Mouse (Mus musculus) ES-E14 (cell line): ENCODE measurements around the gene Ell. TPM values are rescaled to one million over a fixed set of nuclear protein-coding genes. Genes with fewer than 3 reads are reported as not detected.

Experiments used
- DNase-seq: peaks from one replicate; pipeline ENCODE4 v3.0.0-alpha.2; 2013; ENCODE audit warnings: low read depth, low spot score
- H3K27ac ChIP-seq: 2 replicates; pipeline ENCODE4 v1.5.1; 2012; ENCODE audit warnings: low read depth, mild to moderate bottlenecking, low read length, moderate library complexity, mixed read lengths; ENCODE audit not compliant: poor library complexity, insufficient read depth, severe bottlenecking
- H3K36me3 ChIP-seq: 2 replicates; pipeline ENCODE4 v1.6.1; 2012; ENCODE audit warnings: mild to moderate bottlenecking, low read length, moderate library complexity, mixed read lengths; ENCODE audit not compliant: control insufficient read depth, poor library complexity, insufficient read depth, severe bottlenecking
- H3K4me1 ChIP-seq, 2 experiments: fragments of 150-350 bp in 1 of 2; sonication (generic) in 1 of 2; 2 replicates each; pipeline ENCODE4 v1.6.1; 2012; ENCODE audit warnings: low read length in 2 of 2, mild to moderate bottlenecking in 1 of 2, mixed read lengths in 1 of 2; ENCODE audit not compliant: control insufficient read depth in 2 of 2, insufficient read depth in 2 of 2, poor library complexity in 1 of 2
- H3K4me3 ChIP-seq, 2 experiments: fragments of 150-350 bp in 1 of 2; sonication (generic) in 1 of 2; 2 replicates each; pipeline ENCODE4 v1.5.1; 2012; ENCODE audit warnings: low read length in 2 of 2, low read depth in 1 of 2, mild to moderate bottlenecking in 1 of 2, mixed read lengths in 1 of 2; ENCODE audit not compliant: insufficient read depth in 1 of 2, poor library complexity in 1 of 2, severe bottlenecking in 1 of 2
- H3K9ac ChIP-seq: 2 replicates; pipeline ENCODE4 v1.6.1; 2012; ENCODE audit warnings: low read depth, mild to moderate bottlenecking, low read length, mixed read lengths; ENCODE audit not compliant: poor library complexity, insufficient read depth, severe bottlenecking
- H3K9me3 ChIP-seq: fragments of 150-350 bp; sonication (generic); 2 replicates; pipeline ENCODE4 v1.6.1; 2012; ENCODE audit warnings: low read depth, mild to moderate bottlenecking, low read length; ENCODE audit not compliant: control insufficient read depth, insufficient read depth
- CHD2 ChIP-seq: IDR thresholded peaks from 2 replicates; pipeline ENCODE4 v1.6.1; 2014; ENCODE audit warnings: mild to moderate bottlenecking, low read depth, low read length, inconsistent platforms
- HCFC1 ChIP-seq: IDR thresholded peaks from 2 replicates; pipeline ENCODE4 v1.6.1; 2012; ENCODE audit warnings: low read length, inconsistent platforms, borderline replicate concordance; ENCODE audit not compliant: insufficient read depth
- MAFK ChIP-seq: IDR thresholded peaks from 2 replicates; pipeline ENCODE4 v1.6.1; 2014; ENCODE audit warnings: mild to moderate bottlenecking, low read depth, low read length, inconsistent platforms; ENCODE audit not compliant: insufficient read depth
- ZC3H11A ChIP-seq: IDR thresholded peaks from 2 replicates; pipeline ENCODE4 v1.6.1; 2012; ENCODE audit warnings: low read depth, mild to moderate bottlenecking, inconsistent platforms, low read length, borderline replicate concordance
- ZNF384 ChIP-seq: IDR thresholded peaks from 2 replicates; pipeline ENCODE4 v1.6.1; 2012; ENCODE audit warnings: low read depth, low read length, inconsistent platforms
- in situ Hi-C, 2 experiments: fragments of 600-800 bp; cut with MboI; formaldehyde crosslinking; loops; one replicate each; pipeline ENCODE4 v1.15.1; 2025; ENCODE audit warnings: low sequenced_read_pairs in 2 of 2, inconsistent platforms in 1 of 2; ENCODE audit not compliant: unreplicated experiment in 2 of 2
- total RNA-seq: library from RNA; depleted of rRNA; stranded (reverse); fragments of 300-350 nt; gene quantifications from 2 replicates; pipeline ENCODE4 v1.2.3, GENCODE M21; 2012

Gene Ell
- total RNA-seq, 1 experiment: 15.8 TPM

- Histone ChIP-seq H3K4me1 (0 out of 4 replicates have a peak, but pooled peaks cover 0 to 2% of the 10 kb centered on the region in 2 experiments), H3K27ac (no peak overlapping the region), H3K9ac (0 out of 2 replicates have a peak overlapping the region, but pooled peaks have one; percentile 91), H3K9me3 (no peaks in the 10 kb centered on the region), H3K36me3 (no peaks in the 10 kb centered on the region; the same call in 1 of the 2 replicates), H3K4me3 (no peak overlapping the region)
- DNase-seq: no peak
- TF ChIP-seq MAFK: no peak
- no peak for TF ChIP-seq CHD2
- TF ChIP-seq HCFC1: no peak
- no peak for TF ChIP-seq ZNF384
- no peak for TF ChIP-seq ZC3H11A
- in situ Hi-C loops: no loop called here
These were observed 1.8 kb downstream of the Ell start for GRCm38 (mm10) chr8:70541081-70541480.

DNA sequence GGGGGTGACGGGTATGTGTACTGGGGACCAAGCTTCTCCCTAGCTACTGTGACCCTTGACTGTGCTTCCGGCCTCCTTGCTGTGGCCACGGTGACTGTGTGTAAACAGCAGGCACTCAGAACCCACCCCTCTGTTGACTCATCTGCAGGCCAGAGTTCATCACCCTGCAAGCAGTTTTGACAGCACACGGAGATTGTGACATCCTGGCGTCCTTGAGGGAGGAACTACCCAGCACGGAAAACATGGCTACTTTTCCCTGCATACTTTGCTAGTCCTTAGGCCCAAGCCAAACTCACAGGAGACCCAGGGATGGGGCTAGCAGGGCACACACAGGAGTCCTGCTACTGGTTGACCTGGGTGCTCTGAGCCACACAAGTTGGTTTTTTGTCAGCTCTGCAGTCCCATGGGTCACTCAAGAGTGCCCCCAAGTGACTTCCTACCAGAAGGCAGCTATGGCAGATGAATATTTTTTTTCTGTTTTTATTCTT is 5.0 kb downstream of the Ell start:
- H3K9ac ChIP-seq: no peak overlapping the region
- H3K9me3 ChIP-seq: no peaks in the 10 kb centered on the region
- TF ChIP-seq ZNF384 (0 out of 2 replicates have a peak, but pooled peaks have one; percentile 19), ZC3H11A (no peak)
- in situ Hi-C loops: no loop called here
- no peak overlapping the region for H3K4me3 ChIP-seq
- H3K36me3 ChIP-seq: no peaks in the 10 kb centered on the region; the same call in 1 of the 2 replicates
- peaks cover 0 to 2% of the 10 kb centered on the region in 2 experiments; a peak in 1 of 4 replicates for H3K4me1 ChIP-seq
- H3K27ac ChIP-seq: no peak overlapping the region
- DNase-seq: no peak

GRCm38 (mm10) chr8:70546412-70546811 is 7.2 kb downstream of the Ell start:
- TF ChIP-seq HCFC1 (no peak), ZNF384 (no peak), MAFK (no peak), ZC3H11A (no peak), CHD2 (no peak)
- in situ Hi-C loops: no loop called here

GRCm38 (mm10) chr8:70547762-70548161 is 8.5 kb downstream of the Ell start:
- TF ChIP-seq ZNF384: no peak
- TF ChIP-seq ZC3H11A: no peak
- no peak for TF ChIP-seq MAFK
- no peak for TF ChIP-seq HCFC1
- no peak for TF ChIP-seq CHD2
- in situ Hi-C loops: no loop called here
- H3K4me1 ChIP-seq: no peaks in the 10 kb centered on the region; a peak in 1 of 4 replicates
- no peak overlapping the region for H3K4me3 ChIP-seq
- H3K9me3 ChIP-seq: no peaks in the 10 kb centered on the region
- no peaks in the 10 kb centered on the region; the same call in 1 of the 2 replicates for H3K36me3 ChIP-seq
- DNase-seq: no peak
- H3K27ac ChIP-seq: no peak overlapping the region
- no peak overlapping the region for H3K9ac ChIP-seq

More at GRCm38 (mm10) chr8:70546412-70546811, 7.2 kb downstream of the Ell start:
- no peak for DNase-seq
- no peaks in the 10 kb centered on the region; a peak in 1 of 4 replicates for H3K4me1 ChIP-seq
- H3K9me3 ChIP-seq: no peaks in the 10 kb centered on the region
- H3K36me3 ChIP-seq: no peaks in the 10 kb centered on the region; the same call in 1 of the 2 replicates
- H3K27ac ChIP-seq: no peak overlapping the region
- H3K9ac ChIP-seq: no peak overlapping the region
- no peak overlapping the region for H3K4me3 ChIP-seq
